Mouse (Mus musculus) bone marrow macrophage, adult 2 months (primary cell): ENCODE data around the gene Zswim5.

ENCODE experiments used
- CTCF ChIP-seq: IDR thresholded peaks from 2 replicates; pipeline ENCODE4 v1.5.1; 2012; ENCODE audit warnings: low read depth, mild to moderate bottlenecking, low read length, moderate library complexity
- POLR2A ChIP-seq: IDR thresholded peaks from 2 replicates; pipeline ENCODE4 v1.6.1; 2012; ENCODE audit warnings: mild to moderate bottlenecking, low read depth, low read length, borderline replicate concordance

GRCm38 (mm10) chr4:117031105-117031504, 153.9 kb downstream of the Zswim5 start:
- TF ChIP-seq CTCF (no peak), POLR2A (no peak)
